Mouse (Mus musculus) E14TG2a.4 (cell line): ENCODE data around the gene Rrp9.

Experiments used
- H3K27me3 ChIP-seq: 2 replicates; pipeline ENCODE4 v1.6.1; 2014; ENCODE audit warnings: low read length, control low read depth; ENCODE audit not compliant: insufficient read depth
- H3K36me3 ChIP-seq: 2 replicates; pipeline ENCODE4 v1.6.1; 2014; ENCODE audit warnings: low read length, control low read depth; ENCODE audit not compliant: insufficient read depth
- H3K4me1 ChIP-seq: replicated peaks from 2 replicates; pipeline ENCODE4 v1.6.1; 2014; ENCODE audit warnings: low read depth, low read length, control low read depth
- H3K4me3 ChIP-seq: replicated peaks from 2 replicates; pipeline ENCODE4 v1.5.1; 2014; ENCODE audit warnings: mild to moderate bottlenecking, low read length
- H3K9me3 ChIP-seq: 2 replicates; pipeline ENCODE4 v1.6.1; 2014; ENCODE audit warnings: low read length, control low read depth
- CTCF ChIP-seq: conservative IDR thresholded peaks from 2 replicates; pipeline ENCODE4 v1.5.1; 2014; ENCODE audit warnings: low read length
- NANOG ChIP-seq: IDR thresholded peaks from 2 replicates; pipeline ENCODE4 v1.6.1; 2014; ENCODE audit warnings: borderline replicate concordance, low read length, mixed read lengths
- POU5F1 ChIP-seq: IDR thresholded peaks from 2 replicates; pipeline ENCODE4 v1.6.1; 2014; ENCODE audit warnings: low read length, borderline replicate concordance

Rrp9 gene

DNA sequence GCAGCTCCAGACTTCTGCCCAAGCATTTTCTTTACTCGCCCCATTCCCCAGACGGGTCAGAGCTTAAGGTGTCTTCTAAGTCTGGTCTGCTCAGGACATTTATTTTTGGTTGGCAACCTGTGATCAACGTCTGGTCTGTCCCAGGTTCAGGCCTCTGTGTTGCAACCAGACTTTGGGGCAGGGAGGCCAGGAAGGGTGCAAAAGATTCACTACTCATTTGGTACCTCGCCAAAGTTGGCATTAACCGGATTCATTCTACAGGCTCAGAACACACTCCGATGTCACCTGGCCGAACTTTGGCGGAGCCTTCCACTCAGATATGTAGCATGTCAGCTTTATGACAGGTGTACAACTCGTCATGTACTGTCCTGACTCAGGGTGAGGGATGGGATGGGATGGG, 27.8 kb upstream of the Rrp9 start:
- Histone ChIP-seq H3K9me3 (no peaks in the 10 kb centered on the region), H3K36me3 (peaks cover 22% of the 10 kb centered on the region), H3K27me3 (peaks cover 7% of the 10 kb centered on the region; the same call in 1 of the 2 replicates), H3K4me1 (peaks cover 69% of the 10 kb centered on the region), H3K4me3 (peak overlapping the region; percentile 85)
- TF ChIP-seq POU5F1 (no peak), NANOG (no peak), CTCF (no peak)

DNA sequence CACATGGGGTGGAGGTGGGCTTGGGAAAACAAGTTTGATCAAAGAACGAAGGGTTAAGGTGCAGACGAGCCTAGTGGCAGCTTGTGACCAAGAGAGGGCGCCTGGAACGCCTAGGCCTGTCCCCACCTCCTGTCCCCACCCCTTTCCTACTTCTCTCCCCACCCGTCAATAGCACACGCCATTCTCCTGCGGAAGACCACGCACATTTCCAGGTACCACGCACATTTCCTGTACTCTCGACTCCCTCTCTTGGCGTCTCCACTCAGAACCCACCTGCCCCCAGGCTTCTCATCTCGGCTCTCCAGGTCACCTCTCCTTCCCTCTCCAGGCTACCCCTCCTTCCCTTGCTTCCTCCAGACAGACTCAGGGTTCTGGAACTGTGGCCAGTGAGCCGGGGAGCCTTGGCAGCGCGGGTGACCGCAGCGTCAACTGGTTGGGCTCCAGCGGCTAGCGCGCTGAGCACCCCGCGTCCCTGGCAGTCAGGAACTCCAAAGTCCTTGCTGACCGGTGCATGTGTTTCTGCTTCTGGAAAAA, 27.2 kb upstream of the Rrp9 start:
- peaks cover 16% of the 10 kb centered on the region for H3K36me3 ChIP-seq
- TF ChIP-seq CTCF (peak; percentile 15; the same call in 1 of the 2 replicates), NANOG (no peak), POU5F1 (no peak)

DNA sequence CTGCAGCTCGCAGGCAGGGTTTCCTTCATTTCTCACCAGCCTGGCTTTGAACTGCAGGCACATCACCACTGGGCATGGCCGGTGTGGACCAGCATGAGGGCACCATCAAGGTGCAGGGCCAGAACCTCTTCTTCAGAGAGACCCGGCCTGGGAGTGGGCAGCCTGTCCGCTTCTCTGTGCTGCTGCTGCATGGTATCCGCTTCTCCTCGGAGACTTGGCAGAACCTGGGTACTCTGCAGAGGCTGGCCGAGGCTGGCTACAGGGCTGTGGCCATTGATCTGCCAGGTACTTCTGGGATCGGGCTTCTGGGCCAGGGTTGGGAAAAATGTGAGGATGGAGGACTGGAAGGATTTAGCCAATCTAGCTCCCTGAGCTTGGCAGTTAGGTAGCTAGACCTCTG, 25.8 kb upstream of the Rrp9 start:
- no peak overlapping the region for H3K4me3 ChIP-seq
- TF ChIP-seq POU5F1 (no peak), CTCF (no peak), NANOG (no peak)
- H3K27me3 ChIP-seq: peaks cover 7% of the 10 kb centered on the region; the same call in 1 of the 2 replicates
- H3K9me3 ChIP-seq: no peaks in the 10 kb centered on the region
- peaks cover 4% of the 10 kb centered on the region; the same call in 1 of the 2 replicates for H3K36me3 ChIP-seq
- H3K4me1 ChIP-seq: peaks cover 76% of the 10 kb centered on the region

More for the DNA sequence above, 27.2 kb upstream of the Rrp9 start:
- H3K27me3 ChIP-seq: peaks cover 7% of the 10 kb centered on the region; the same call in 1 of the 2 replicates
- H3K4me1 ChIP-seq: peaks cover 69% of the 10 kb centered on the region
- H3K9me3 ChIP-seq: no peaks in the 10 kb centered on the region
- peak overlapping the region; percentile 75 for H3K4me3 ChIP-seq

DNA sequence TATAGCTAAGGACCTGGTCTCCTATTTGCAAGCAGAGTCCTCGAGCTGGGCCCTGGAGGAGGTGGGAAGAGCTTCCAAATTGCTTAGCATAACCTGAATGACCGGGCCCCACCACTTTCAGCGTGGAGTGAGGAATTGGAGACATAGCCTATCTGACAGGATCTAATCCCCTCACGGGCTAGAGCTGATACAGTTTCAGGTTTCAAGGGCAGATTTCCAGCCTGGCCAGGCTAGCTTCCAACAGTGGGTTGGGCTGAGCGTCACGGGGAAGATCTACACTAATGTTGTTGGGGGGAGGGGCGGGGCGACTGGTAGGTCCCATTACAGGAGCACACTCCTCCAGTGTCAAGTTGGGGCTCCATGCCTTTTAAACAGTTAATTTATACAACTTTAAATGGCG, 25.1 kb upstream of the Rrp9 start:
- peak overlapping the region; percentile 26; the same call in 1 of the 2 replicates for H3K4me3 ChIP-seq
- no peaks in the 10 kb centered on the region for H3K36me3 ChIP-seq
- peaks cover 78% of the 10 kb centered on the region for H3K4me1 ChIP-seq
- TF ChIP-seq NANOG (no peak), CTCF (no peak), POU5F1 (no peak)
- no peaks in the 10 kb centered on the region for H3K9me3 ChIP-seq
- peaks cover 7% of the 10 kb centered on the region; the same call in 1 of the 2 replicates for H3K27me3 ChIP-seq

DNA sequence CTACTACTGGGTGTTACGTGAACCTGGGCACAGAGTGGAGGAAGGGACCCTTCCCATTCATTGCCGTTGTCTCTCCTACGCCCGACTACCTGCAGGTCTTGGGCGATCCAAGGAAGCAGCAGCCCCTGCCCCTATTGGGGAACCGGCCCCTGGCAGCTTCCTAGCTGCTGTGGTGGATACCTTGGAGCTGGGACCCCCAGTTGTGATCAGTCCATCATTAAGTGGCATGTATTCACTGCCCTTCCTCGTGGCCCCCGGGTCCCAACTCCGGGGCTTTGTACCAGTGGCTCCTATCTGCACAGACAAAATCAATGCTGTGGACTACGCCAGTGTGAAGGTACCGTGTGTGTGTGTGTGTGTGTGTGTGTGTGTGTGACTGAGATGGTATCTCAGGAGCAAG, 24.5 kb upstream of the Rrp9 start:
- H3K9me3 ChIP-seq: no peaks in the 10 kb centered on the region
- H3K4me1 ChIP-seq: peaks cover 78% of the 10 kb centered on the region
- no peak overlapping the region for H3K4me3 ChIP-seq
- peaks cover 7% of the 10 kb centered on the region; the same call in 1 of the 2 replicates for H3K27me3 ChIP-seq
- peaks cover 2% of the 10 kb centered on the region for H3K36me3 ChIP-seq
- TF ChIP-seq NANOG (no peak), CTCF (no peak), POU5F1 (no peak)

DNA sequence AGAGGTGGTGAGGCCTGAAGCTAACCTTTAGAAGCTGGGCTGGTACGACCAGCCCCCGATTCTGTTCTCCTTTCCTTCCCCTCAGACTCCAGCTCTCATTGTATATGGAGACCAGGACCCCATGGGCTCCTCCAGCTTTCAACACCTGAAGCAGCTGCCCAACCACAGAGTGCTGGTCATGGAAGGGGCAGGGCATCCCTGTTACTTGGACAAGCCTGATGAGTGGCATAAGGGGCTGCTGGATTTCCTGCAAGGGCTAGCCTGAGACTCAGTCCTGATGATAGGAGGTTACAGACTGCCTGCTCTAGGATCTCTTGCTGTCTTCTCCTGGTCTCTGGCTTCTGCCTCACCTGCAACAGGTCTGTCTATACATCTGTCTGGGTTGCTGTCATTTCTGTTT, 23.9 kb upstream of the Rrp9 start:
- Histone ChIP-seq H3K36me3 (peaks cover 8% of the 10 kb centered on the region), H3K4me3 (peak overlapping the region; percentile 3), H3K9me3 (no peaks in the 10 kb centered on the region), H3K4me1 (peaks cover 79% of the 10 kb centered on the region), H3K27me3 (peaks cover 7% of the 10 kb centered on the region; the same call in 1 of the 2 replicates)
- TF ChIP-seq POU5F1 (no peak), CTCF (no peak), NANOG (no peak)

DNA sequence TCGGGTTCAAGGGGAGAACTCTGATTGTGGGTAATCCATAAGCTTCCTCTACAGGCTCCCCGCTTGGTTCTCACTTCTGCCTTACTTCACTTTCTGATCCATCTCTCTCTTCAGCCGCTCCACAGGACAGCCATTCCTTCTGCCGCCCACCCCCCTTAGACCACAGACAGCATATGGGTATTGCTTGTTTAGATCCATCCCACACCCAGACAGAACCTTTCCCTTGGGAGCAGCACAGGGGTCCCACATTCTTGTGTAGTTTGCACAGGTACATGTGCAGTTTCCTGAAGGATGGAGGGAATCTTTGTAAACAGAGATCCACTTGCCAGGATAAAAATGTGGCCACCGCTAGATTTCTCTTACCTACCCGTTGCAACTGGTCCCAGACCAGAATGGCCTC, 23.4 kb upstream of the Rrp9 start:
- Histone ChIP-seq H3K27me3 (peaks cover 7% of the 10 kb centered on the region; the same call in 1 of the 2 replicates), H3K36me3 (peaks cover 13% of the 10 kb centered on the region), H3K4me3 (peak overlapping the region; percentile 90), H3K4me1 (peaks cover 83% of the 10 kb centered on the region), H3K9me3 (no peaks in the 10 kb centered on the region)
- no peak for TF ChIP-seq CTCF
- TF ChIP-seq POU5F1: no peak
- no peak for TF ChIP-seq NANOG

DNA sequence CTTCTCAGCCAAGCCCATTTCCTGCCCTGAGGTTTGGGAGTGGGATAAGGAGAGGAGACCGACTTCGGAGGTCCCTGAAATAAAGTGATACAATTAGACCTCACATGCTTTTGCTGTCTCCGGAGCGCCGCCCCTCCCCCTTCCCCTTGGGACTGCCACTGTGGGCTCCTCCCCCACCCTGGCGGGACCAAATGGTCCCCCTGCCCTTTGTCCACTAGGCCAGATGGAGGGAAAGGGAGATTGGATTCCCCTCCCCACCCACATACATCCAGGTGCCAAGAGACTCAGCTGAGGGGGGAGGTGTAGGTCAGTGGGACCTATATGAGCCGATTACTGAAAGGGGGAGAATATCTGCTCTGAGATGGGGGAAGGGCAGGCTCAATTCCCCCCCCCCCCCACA, 22.9 kb upstream of the Rrp9 start:
- TF ChIP-seq CTCF (no peak), NANOG (no peak), POU5F1 (no peak)
- Histone ChIP-seq H3K9me3 (no peaks in the 10 kb centered on the region), H3K4me1 (peaks cover 84% of the 10 kb centered on the region), H3K4me3 (peak overlapping the region; percentile 90), H3K27me3 (peaks cover 7% of the 10 kb centered on the region; the same call in 1 of the 2 replicates), H3K36me3 (peaks cover 18% of the 10 kb centered on the region)
